Mouse (Mus musculus): ENCODE measurements at regions not wholly inside any gene's neighbourhood (a gene's known extent, or its start where the extent isn't known, plus 50 kb on each side); places are given as distances from the start of the nearest gene placed in this dataset.

- ATAC-seq (replicated peaks; ENCODE audit: low FRiP score, low read depth), result no peak
- Histone ChIP-seq H3K9me3 (replicated peaks; ENCODE audit: low read length) (no peaks in the 10 kb centered on the region), H3K27ac (no peak overlapping the region), H3K9ac (ENCODE audit: low read depth, low read length) (no peak overlapping the region), H3K4me2 (ENCODE audit: low read length) (no peak overlapping the region), H3K27me3 (ENCODE audit: insufficient read depth, low read length) (no peaks in the 10 kb centered on the region), H3K36me3 (ENCODE audit: insufficient read depth, low read length) (no peaks in the 10 kb centered on the region), H3K4me1 (replicated peaks; ENCODE audit: insufficient read depth, low read length) (no peaks in the 10 kb centered on the region), H3K4me3 (replicated peaks; ENCODE audit: low read depth, low read length) (no peak overlapping the region)
- WGBS, result 41% methylated on average over 11 of the region's 11 CpGs
- TF ChIP-seq CTCF (IDR thresholded peaks at IDR 0.05; ENCODE audit: low read depth), result no peak
- peak; percentile 28 for DNase-seq (ENCODE audit: low spot score)
Measured at GRCm38 (mm10) chr17:44443460-44443859, 255.1 kb downstream of the Clic5 start.

GRCm38 (mm10) chr17:44445361-44445760, 257.0 kb downstream of the Clic5 start:
- DNase-seq (ENCODE audit: low spot score) (peak; percentile 61), ATAC-seq (replicated peaks; ENCODE audit: low FRiP score, low read depth) (no peak)
- H3K4me2 ChIP-seq (ENCODE audit: low read length), result no peak overlapping the region
- no peak overlapping the region for H3K27ac ChIP-seq
- TF ChIP-seq CTCF (IDR thresholded peaks at IDR 0.05; ENCODE audit: low read depth), result no peak
- no peaks in the 10 kb centered on the region for H3K9me3 ChIP-seq (replicated peaks; ENCODE audit: low read length)
- 60% methylated on average over 3 of the region's 3 CpGs for WGBS
- H3K9ac ChIP-seq (ENCODE audit: low read depth, low read length), result no peak overlapping the region
- H3K27me3 ChIP-seq (ENCODE audit: insufficient read depth, low read length), result no peaks in the 10 kb centered on the region
- H3K36me3 ChIP-seq (ENCODE audit: insufficient read depth, low read length), result no peaks in the 10 kb centered on the region
- no peak overlapping the region for H3K4me3 ChIP-seq (replicated peaks; ENCODE audit: low read depth, low read length)
- no peaks in the 10 kb centered on the region for H3K4me1 ChIP-seq (replicated peaks; ENCODE audit: insufficient read depth, low read length)
